29 mouse cellular contexts compared by ENCODE assay signal in the genomic region with DNA sequence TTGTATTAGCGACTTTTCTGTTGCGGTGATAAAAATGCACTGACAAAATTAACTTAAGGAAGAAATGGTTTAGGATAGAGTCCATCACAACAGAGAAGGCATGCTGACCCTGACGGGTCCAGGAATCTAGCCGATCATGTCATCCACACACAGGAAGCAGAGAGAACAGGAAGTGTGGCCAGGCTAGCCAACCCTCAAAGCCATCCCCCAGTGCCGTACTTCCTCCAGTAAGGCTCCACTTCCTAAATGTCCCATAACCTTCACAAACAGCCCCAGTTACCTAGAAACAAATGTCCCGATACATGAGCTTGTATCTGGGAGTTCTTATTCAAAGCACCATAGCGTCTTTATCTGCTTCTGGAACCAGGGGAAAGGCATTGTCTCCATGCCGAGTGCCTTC.
"Had no signal": no experiment of that assay in that cellular context is flagged by ENCODE, and none has a peak within 500 bp of the region (broad histone marks: within the 10 kb centered on the region; RNA-seq: fewer than 3 reads in every experiment).

No protein-coding gene starts in this region.

- H3K4me1 ChIP-seq: embryonic facial prominence, embryonic 10.5 days; embryonic facial prominence, embryonic 12.5 days; embryonic facial prominence, embryonic 13.5 days; embryonic facial prominence, embryonic 15.5 days; forebrain, embryonic 10.5 days; forebrain, embryonic 12.5 days; forebrain, embryonic 13.5 days; forebrain, embryonic 15.5 days had no signal

- H3K27ac ChIP-seq: embryonic facial prominence, embryonic 10.5 days; embryonic facial prominence, embryonic 12.5 days; embryonic facial prominence, embryonic 13.5 days; embryonic facial prominence, embryonic 15.5 days; forebrain, embryonic 10.5 days; forebrain, embryonic 12.5 days; forebrain, embryonic 13.5 days; forebrain, embryonic 15.5 days; gastrocnemius, adult 2 months; heart, adult 2 months had no signal

- H3K4me2 ChIP-seq: embryonic facial prominence, embryonic 12.5 days; embryonic facial prominence, embryonic 13.5 days; embryonic facial prominence, embryonic 15.5 days; forebrain, embryonic 12.5 days; forebrain, embryonic 13.5 days; forebrain, embryonic 15.5 days had no signal

- H3K36me3 ChIP-seq: embryonic facial prominence, embryonic 10.5 days; embryonic facial prominence, embryonic 12.5 days; embryonic facial prominence, embryonic 13.5 days; embryonic facial prominence, embryonic 15.5 days; forebrain, embryonic 10.5 days; forebrain, embryonic 12.5 days; forebrain, embryonic 15.5 days had no signal

- H3K4me3 ChIP-seq: embryonic facial prominence, embryonic 10.5 days; embryonic facial prominence, embryonic 12.5 days; embryonic facial prominence, embryonic 13.5 days; embryonic facial prominence, embryonic 15.5 days; erythroblast, embryonic 14.5 days; forebrain, embryonic 10.5 days; forebrain, embryonic 12.5 days; forebrain, embryonic 13.5 days; forebrain, embryonic 15.5 days; gastrocnemius, adult 2 months; heart, adult 2 months had no signal

- H3K9ac ChIP-seq: embryonic facial prominence, embryonic 12.5 days; embryonic facial prominence, embryonic 13.5 days; embryonic facial prominence, embryonic 15.5 days; forebrain, embryonic 12.5 days; forebrain, embryonic 13.5 days; forebrain, embryonic 15.5 days; forebrain, postnatal 0 days had no signal

- ATAC-seq: forebrain, embryonic 13.5 days; forebrain, embryonic 14.5 days; forebrain, embryonic 15.5 days; forebrain, embryonic 16.5 days; forebrain, postnatal 0 days had no signal

- H3K27me3 ChIP-seq: embryonic facial prominence, embryonic 12.5 days; embryonic facial prominence, embryonic 13.5 days; embryonic facial prominence, embryonic 15.5 days; forebrain, embryonic 12.5 days; forebrain, embryonic 13.5 days; forebrain, embryonic 15.5 days had no signal

- DNase-seq: cerebellum, adult 18-20 months; cerebellum, adult 2 months; cerebellum, adult 8-10 months; cerebellum, adult 9-10 months; cerebellum, adult 9-11 months; cerebellum, postnatal 10 days; cerebellum, postnatal 14 days; cerebellum, postnatal 25 days; cerebellum, postnatal 36 days; embryo, embryonic 11 days; forebrain, postnatal 0 days; gastrocnemius, adult 2 months; gastrocnemius, postnatal 10 days; gastrocnemius, postnatal 14 days; gastrocnemius, postnatal 25 days; gastrocnemius, postnatal 36 days; heart, adult 18-20 months; heart, adult 2 months had no signal

- H3K9me3 ChIP-seq: embryonic facial prominence, embryonic 10.5 days; embryonic facial prominence, embryonic 12.5 days; embryonic facial prominence, embryonic 15.5 days; forebrain, embryonic 10.5 days; forebrain, embryonic 12.5 days; forebrain, embryonic 13.5 days; forebrain, embryonic 15.5 days had no signal
